In the genomic region with DNA sequence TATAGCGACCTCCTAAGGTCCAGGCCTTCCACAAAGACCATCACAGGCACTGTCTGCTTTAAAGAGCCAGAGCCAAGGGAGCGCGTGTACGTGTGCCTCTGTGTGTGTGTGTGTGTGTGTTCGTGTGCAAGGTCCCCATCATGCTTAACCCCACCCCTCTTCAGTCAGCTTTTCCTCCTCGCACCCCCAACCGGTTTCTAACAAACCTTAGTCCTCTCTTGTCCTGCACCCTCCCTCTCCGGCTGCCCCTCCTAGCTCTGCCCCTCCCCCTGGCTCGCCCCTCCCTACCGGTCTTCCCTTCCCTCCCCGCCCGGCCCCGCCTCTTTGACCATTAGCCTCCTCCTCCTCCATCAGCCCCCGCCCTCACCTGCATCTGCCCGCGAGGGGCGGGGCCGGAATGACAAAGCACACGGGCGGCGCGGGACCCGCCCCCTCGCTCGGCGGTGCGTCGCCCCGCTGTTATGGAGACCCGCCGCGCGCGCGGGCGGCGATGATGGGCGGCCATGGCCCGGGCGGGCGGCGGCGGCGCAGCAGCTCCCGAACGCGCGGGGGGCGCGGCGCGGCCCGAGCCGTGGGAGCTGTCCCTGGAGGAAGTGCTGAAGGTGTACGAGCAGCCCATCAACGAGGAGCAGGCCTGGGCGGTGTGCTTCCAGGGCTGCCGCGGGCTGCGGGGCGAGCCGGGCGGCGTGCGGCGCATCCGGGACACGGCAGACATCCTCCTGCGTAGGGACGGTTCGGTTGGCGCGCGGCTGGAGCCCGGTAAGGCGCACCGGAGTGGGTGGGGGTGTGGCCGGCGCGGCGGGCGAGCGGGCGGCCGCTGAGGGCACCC, we compare ENCODE assay signal across 7 mouse cellular contexts. TPM values are rescaled to one million over a fixed set of nuclear protein-coding genes. Genes with fewer than 3 reads are reported as not detected.
DNase-seq lines count a peak whose midpoint lies in the region.

Gene Spire2 (plus strand): TSS at position 452 of the 829 bp plus-strand sequence.

- peak; percentile 37 for DNase-seq in adipocyte (ENCODE audit: low spot score)
- peak; percentile 61 to 72 for DNase-seq in cerebellum, postnatal 4 days (ENCODE audit: low spot score in 2 of 2)
- peak; percentile 18 to 34 for DNase-seq in gastrocnemius, adult 8-10 months (ENCODE audit: low spot score in 2 of 2)
- peak; percentile 86 for DNase-seq in induced T-regulatory cell, adult 2 months (ENCODE audit: low read depth)
- peak; percentile 35 to 67 for DNase-seq in left cerebral cortex, postnatal 14 days (ENCODE audit: low spot score in 2 of 2)
- peak; percentile 89 for DNase-seq in mesoderm, embryonic 11.5 days (ENCODE audit: low read depth, low spot score)
- peak; percentile 48 to 53 for DNase-seq in right cerebral cortex, postnatal 36 days (ENCODE audit: low spot score in 2 of 2)

- intact Hi-C loops in left cerebral cortex, postnatal 14 days (cut with DNase I), result no loop called here

RNA-seq across cellular contexts. Expression of gene Spire2, which starts in this region (rescaled TPM):
- total RNA-seq in gastrocnemius, adult 8-10 months (2022), result under 1 TPM in 3 of 4 experiments, not detected in 1; 0.16 to 0.22 (median 0.20) TPM
- total RNA-seq in left cerebral cortex, postnatal 14 days (2021), result 10 to 100 TPM; 16.3 to 17.1 TPM

Comparison
In these comparisons a context has a peak if more than half of its experiments do, and no peak if none do; other contexts are left out.
1. Peak in every context shown above with its lines: DNase-seq.
2. RNA of gene Spire2 (total RNA-seq): 16.3 to 17.1 TPM in left cerebral cortex, postnatal 14 days; 0.16 to 0.22 TPM in gastrocnemius, adult 8-10 months; every median in the first group is over 10 times any median in the second.
3. Peak in DNase-seq in gastrocnemius, adult 8-10 months; RNA of the gene not detected or under 1 TPM.
4. DNase-seq: peak in every context shown above with its lines; median percentile 89 in mesoderm, embryonic 11.5 days; 86 in induced T-regulatory cell, adult 2 months; 66 in cerebellum, postnatal 4 days; 51 in left cerebral cortex, postnatal 14 days; 50 in right cerebral cortex, postnatal 36 days; 37 in adipocyte; 26 in gastrocnemius, adult 8-10 months.